Mouse (Mus musculus) heart, postnatal 0 days (tissue): ENCODE results near the gene Smim17. TPM values are rescaled to one million over a fixed set of nuclear protein-coding genes. Genes with fewer than 3 reads are reported as not detected.

ENCODE experiments used
- ATAC-seq: fragments of 200-750 bp; cut with Nextera tagmentation; 2 replicates; pipeline ENCODE4 v1.8.0; 2017; ENCODE audit warnings: low read depth, moderate number of reproducible peaks, moderate library complexity; ENCODE audit not compliant: insufficient read depth
- DNase-seq: peaks from one replicate; pipeline ENCODE4 v3.0.0-alpha.2; 2016; ENCODE audit warnings: low spot score
- H3K27ac ChIP-seq: fragments of 300-500 bp; sonication (generic); 2 replicates; pipeline ENCODE4 v1.5.1; 2014; ENCODE audit warnings: low read depth, mild to moderate bottlenecking
- H3K27me3 ChIP-seq: fragments of 300-500 bp; sonication (generic); 2 replicates; pipeline ENCODE4 v1.6.1; 2014; ENCODE audit warnings: low read length, mixed read lengths; ENCODE audit not compliant: control insufficient read depth, insufficient read depth
- H3K36me3 ChIP-seq: fragments of 300-500 bp; sonication (generic); replicated peaks from 2 replicates; pipeline ENCODE4 v1.6.1; 2014; ENCODE audit warnings: low read length, mixed read lengths; ENCODE audit not compliant: control insufficient read depth, insufficient read depth
- H3K4me1 ChIP-seq: fragments of 300-500 bp; sonication (generic); 2 replicates; pipeline ENCODE4 v1.6.1; 2014; ENCODE audit warnings: antibody characterized with exemption; ENCODE audit not compliant: control insufficient read depth, insufficient read depth
- H3K4me2 ChIP-seq: fragments of 300-500 bp; sonication (generic); 2 replicates; pipeline ENCODE4 v1.6.1; 2014; ENCODE audit warnings: low read depth, mild to moderate bottlenecking, low read length, moderate library complexity
- H3K4me3 ChIP-seq: fragments of 300-500 bp; sonication (generic); 2 replicates; pipeline ENCODE4 v1.5.1; 2014; ENCODE audit warnings: low read depth, low read length
- H3K9ac ChIP-seq: fragments of 300-500 bp; sonication (generic); replicated peaks from 2 replicates; pipeline ENCODE4 v1.6.1; 2014; ENCODE audit warnings: low read depth, low read length, mixed read lengths
- H3K9me3 ChIP-seq: fragments of 300-500 bp; sonication (generic); replicated peaks from 2 replicates; pipeline ENCODE4 v1.6.1; 2016; ENCODE audit warnings: low read length; ENCODE audit not compliant: control insufficient read depth
- CTCF ChIP-seq: IDR thresholded peaks from 2 replicates; pipeline ENCODE4 v1.5.1; 2016; ENCODE audit warnings: antibody characterized with exemption, control low read depth, low read depth
- EP300 ChIP-seq: IDR thresholded peaks from 2 replicates; pipeline ENCODE4 v1.6.1; 2016; ENCODE audit warnings: antibody characterized with exemption, low read depth
- WGBS: fragments of 180-500 bp; shearing (Covaris S2); extraction: QIAGEN DNeasy Blood & Tissue Kit; methylation state at CpG from one replicate; pipeline ENCODE4 v1.1.7; 2014; 5-methylcytosine and 5-hydroxymethylcytosine counted together
- polyA plus RNA-seq: library from polyadenylated mRNA; unstranded; fragments of >200 nt; fragmentation: Nextera tagmentation; extraction: Ambion mirVana; gene quantifications from 2 replicates; pipeline ENCODE4 v1.2.1, GENCODE M21; 2015
- total RNA-seq: library from RNA; depleted of rRNA; stranded (reverse); fragments of >200 nt; gene quantifications from 2 replicates; pipeline ENCODE4 v1.2.3, GENCODE M21; 2014; ENCODE audit warnings: low replicate concordance; rRNA removed

Gene Smim17
- total RNA-seq (not detected in 2 replicates), polyA plus RNA-seq (0.12 and 0.21 TPM in 2 replicates)

- no peak within 1 kb of the TSS for H3K9ac ChIP-seq
- no peak within 1 kb of the TSS for H3K27ac ChIP-seq
- TF ChIP-seq CTCF, result no peak
- TF ChIP-seq EP300, result no peak
- no peaks in the 10 kb centered on the region for H3K9me3 ChIP-seq
- WGBS, result 26% methylated on average over 25 of the region's 25 CpGs
- H3K36me3 ChIP-seq, result peaks cover 28% of the 10 kb centered on the region
- H3K27me3 ChIP-seq, result no peaks in the 10 kb centered on the region
- H3K4me2 ChIP-seq, result peak within 1 kb of the TSS; percentile 59
- peak within 1 kb of the TSS; percentile 35 for H3K4me3 ChIP-seq
- DNase-seq (peak; percentile 22), ATAC-seq (no peak)
- no peaks in the 10 kb centered on the region for H3K4me1 ChIP-seq
These were observed at the start of gene Smim17 for GRCm38 (mm10) chr7:6397996-6398975. Gene Smim17 (plus strand): TSS chr7:6398715.

GRCm38 (mm10) chr7:6358121-6358520, 40.4 kb upstream of the Smim17 start:
- H3K4me3 ChIP-seq, result no peak overlapping the region
- H3K9me3 ChIP-seq, result no peaks in the 10 kb centered on the region
- H3K36me3 ChIP-seq, result no peaks in the 10 kb centered on the region
- TF ChIP-seq CTCF (no peak), EP300 (no peak)
- ATAC-seq (no peak), DNase-seq (no peak)
- no peaks in the 10 kb centered on the region for H3K27me3 ChIP-seq
- H3K4me2 ChIP-seq, result no peak overlapping the region
- no peak overlapping the region for H3K9ac ChIP-seq
- no peaks in the 10 kb centered on the region for H3K4me1 ChIP-seq
- H3K27ac ChIP-seq, result no peak overlapping the region
- 63% methylated on average over 2 of the region's 2 CpGs for WGBS

DNA sequence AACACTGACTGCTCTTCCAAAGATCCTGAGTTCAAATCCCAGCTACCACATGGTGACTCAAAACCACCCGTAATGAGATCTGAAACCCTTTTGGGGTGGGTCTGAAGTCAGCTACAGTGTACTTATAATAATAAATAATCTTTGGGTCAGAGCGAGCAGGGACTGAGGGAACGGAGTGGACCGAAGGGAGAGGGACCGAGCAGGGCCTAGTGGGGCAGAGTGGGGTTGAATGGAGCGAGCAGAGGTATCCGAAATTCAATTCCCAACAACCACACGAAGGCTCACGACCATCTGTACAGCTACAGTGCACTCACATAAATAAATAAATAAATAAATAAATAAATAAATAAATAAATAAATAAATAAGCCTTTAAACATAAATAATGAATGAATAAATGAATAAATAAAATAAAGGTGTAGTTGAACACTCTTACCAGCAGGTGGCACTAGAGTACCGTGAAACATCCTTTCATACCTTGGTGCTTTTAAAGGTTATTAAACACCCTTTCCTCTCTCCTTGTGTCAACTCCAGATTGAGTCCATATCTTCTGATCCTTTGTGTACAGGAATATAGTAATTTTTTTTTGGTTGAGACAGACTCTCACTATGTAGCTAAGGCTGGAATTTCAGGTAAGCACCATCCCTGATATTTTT, 39.5 kb upstream of the Smim17 start:
- Histone ChIP-seq H3K27ac (no peak overlapping the region), H3K27me3 (no peaks in the 10 kb centered on the region), H3K9ac (no peak overlapping the region), H3K9me3 (no peaks in the 10 kb centered on the region), H3K36me3 (no peaks in the 10 kb centered on the region), H3K4me3 (no peak overlapping the region), H3K4me2 (no peak overlapping the region), H3K4me1 (peaks cover 4% of the 10 kb centered on the region; the same call in 1 of the 2 replicates)
- 49% methylated on average over 10 of the region's 10 CpGs for WGBS
- TF ChIP-seq CTCF, result peak; percentile 74
- no peak for TF ChIP-seq EP300
- DNase-seq (peak; percentile 85), ATAC-seq (no peak)

DNA sequence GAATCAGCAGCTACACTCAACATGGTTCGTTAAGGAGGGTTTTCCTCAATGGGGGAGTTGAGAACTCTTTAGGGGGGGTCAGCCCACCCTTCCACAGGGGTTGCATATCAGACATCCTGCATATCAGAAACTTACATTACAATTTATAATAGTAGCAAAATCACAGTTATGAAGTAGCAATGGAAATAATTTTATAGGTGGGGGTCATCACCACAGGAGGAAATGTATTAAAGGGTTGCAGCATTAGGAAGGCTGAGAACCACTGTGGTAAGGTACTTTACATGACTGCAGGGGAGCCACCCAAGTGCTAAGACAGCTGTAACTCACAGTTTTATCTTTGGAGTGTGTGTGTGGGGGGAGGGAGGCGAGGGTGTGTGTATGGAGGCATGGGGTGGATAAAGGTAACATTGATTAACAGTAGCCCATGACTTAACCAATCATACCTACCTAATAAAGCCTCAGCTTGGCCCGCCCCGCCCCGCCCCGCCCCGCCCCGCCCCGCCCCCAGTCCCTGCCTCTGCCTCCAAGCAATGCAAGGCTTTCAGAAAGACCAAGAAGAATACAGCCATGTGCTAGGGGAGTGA, 37.9 kb upstream of the Smim17 start:
- TF ChIP-seq CTCF (no peak), EP300 (no peak)
- WGBS, result 12% methylated on average over 9 of the region's 9 CpGs
- Histone ChIP-seq H3K27me3 (no peaks in the 10 kb centered on the region), H3K4me3 (no peak overlapping the region), H3K4me1 (peaks cover 4% of the 10 kb centered on the region; the same call in 1 of the 2 replicates), H3K4me2 (no peak overlapping the region), H3K27ac (no peak overlapping the region), H3K36me3 (no peaks in the 10 kb centered on the region), H3K9ac (no peak overlapping the region), H3K9me3 (no peaks in the 10 kb centered on the region)
- DNase-seq (no peak), ATAC-seq (no peak)

DNA sequence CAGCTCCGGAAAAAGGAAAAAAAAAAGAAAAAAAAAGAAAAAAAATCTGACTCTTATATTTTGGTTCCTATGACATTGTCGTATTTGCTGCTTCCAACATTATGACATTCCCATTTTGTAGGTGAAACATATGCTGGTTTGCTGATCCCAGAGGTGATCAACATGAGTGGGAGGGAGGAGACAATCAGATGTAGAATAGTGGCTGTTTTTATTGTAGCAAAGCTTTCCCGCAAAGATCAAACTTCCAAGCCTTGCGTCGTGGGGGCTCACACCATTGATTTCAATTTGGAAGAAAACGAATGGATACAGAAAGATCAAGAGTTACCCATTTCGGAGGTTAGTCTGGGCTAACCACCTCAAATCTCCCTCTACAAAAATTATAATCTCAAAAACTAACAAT, 36.8 kb upstream of the Smim17 start:
- H3K27ac ChIP-seq, result peak overlapping the region; percentile 80
- DNase-seq, result no peak
- H3K4me1 ChIP-seq, result peaks cover 4% of the 10 kb centered on the region; the same call in 1 of the 2 replicates
- no peaks in the 10 kb centered on the region for H3K9me3 ChIP-seq
- WGBS, result 27% methylated on average over 7 of the region's 7 CpGs
- no peak for ATAC-seq
- TF ChIP-seq EP300, result no peak
- TF ChIP-seq CTCF, result no peak
- no peaks in the 10 kb centered on the region for H3K36me3 ChIP-seq
- peak overlapping the region; percentile 55 for H3K9ac ChIP-seq
- H3K4me3 ChIP-seq, result peak overlapping the region; percentile 53
- peak overlapping the region; percentile 71 for H3K4me2 ChIP-seq
- H3K27me3 ChIP-seq, result no peaks in the 10 kb centered on the region
